Mouse (Mus musculus): ENCODE data around the gene Daam1. TPM values are rescaled to one million over a fixed set of nuclear protein-coding genes. Genes with fewer than 3 reads are reported as not detected.

The Daam1 gene
- polyA plus RNA-seq, 2 experiments, result 10.5 to 13.3 TPM

GRCm38 (mm10) chr12:71936636-71937035 is 105.8 kb downstream of the Daam1 start:
- H3K4me2 ChIP-seq (ENCODE audit: low read depth), result no peak overlapping the region
- WGBS (ENCODE audit: insufficient replicate concordance), result 58% methylated on average over 1 of the region's 1 CpGs
- peak in 2 of 3 experiments; percentile 35 to 46 for DNase-seq (ENCODE audit: low read depth in 3 of 3, low spot score in 3 of 3)
- peaks cover 20% of the 10 kb centered on the region for H3K36me3 ChIP-seq (replicated peaks; ENCODE audit: control insufficient read depth, insufficient read depth, low read depth)
- no peak overlapping the region for H3K9ac ChIP-seq (replicated peaks)
- no peak for ATAC-seq (ENCODE audit: insufficient read depth)
- no peak overlapping the region for H3K4me3 ChIP-seq (ENCODE audit: insufficient read depth in 1 of 2, low read depth in 2 of 2, low read length in 2 of 2)
- peak overlapping the region; percentile 17; the same call in 1 of the 2 replicates for H3K27ac ChIP-seq
- H3K4me1 ChIP-seq (replicated peaks; ENCODE audit: control insufficient read depth in 2 of 2, insufficient read depth in 2 of 2, low read length in 1 of 2), result peaks cover 27 to 33% of the 10 kb centered on the region in 2 experiments
- no peaks in the 10 kb centered on the region for H3K27me3 ChIP-seq (ENCODE audit: control insufficient read depth, insufficient read depth, low read length)
- TF ChIP-seq CTCF (IDR thresholded peaks at IDR 0.05; ENCODE audit: low read depth) (no peak), EP300 (IDR thresholded peaks at IDR 0.05; ENCODE audit: low read depth) (no peak)
- H3K9me3 ChIP-seq (ENCODE audit: control insufficient read depth, low read length), result no peaks in the 10 kb centered on the region

- 91% methylated on average over 5 of the region's 5 CpGs for WGBS (ENCODE audit: insufficient replicate concordance)
- no peak overlapping the region for H3K27ac ChIP-seq
- no peaks in the 10 kb centered on the region for H3K9me3 ChIP-seq (ENCODE audit: control insufficient read depth, low read length)
- ATAC-seq (ENCODE audit: insufficient read depth) (no peak), DNase-seq (ENCODE audit: low read depth in 3 of 3, low spot score in 3 of 3) (no peak)
- H3K4me3 ChIP-seq (ENCODE audit: insufficient read depth in 1 of 2, low read depth in 2 of 2, low read length in 2 of 2), result no peak overlapping the region
- no peak overlapping the region for H3K4me2 ChIP-seq (ENCODE audit: low read depth)
- no peak for TF ChIP-seq CTCF (IDR thresholded peaks at IDR 0.05; ENCODE audit: low read depth)
- H3K27me3 ChIP-seq (ENCODE audit: control insufficient read depth, insufficient read depth, low read length), result no peaks in the 10 kb centered on the region
- H3K36me3 ChIP-seq (replicated peaks; ENCODE audit: control insufficient read depth, insufficient read depth, low read depth), result peaks cover 27% of the 10 kb centered on the region
- no peak overlapping the region for H3K9ac ChIP-seq (replicated peaks)
- peaks cover 9 to 24% of the 10 kb centered on the region in 2 experiments for H3K4me1 ChIP-seq (replicated peaks; ENCODE audit: control insufficient read depth in 2 of 2, insufficient read depth in 2 of 2, low read length in 1 of 2)
Observed at GRCm38 (mm10) chr12:71938513-71938912, 107.6 kb downstream of the Daam1 start.

DNA sequence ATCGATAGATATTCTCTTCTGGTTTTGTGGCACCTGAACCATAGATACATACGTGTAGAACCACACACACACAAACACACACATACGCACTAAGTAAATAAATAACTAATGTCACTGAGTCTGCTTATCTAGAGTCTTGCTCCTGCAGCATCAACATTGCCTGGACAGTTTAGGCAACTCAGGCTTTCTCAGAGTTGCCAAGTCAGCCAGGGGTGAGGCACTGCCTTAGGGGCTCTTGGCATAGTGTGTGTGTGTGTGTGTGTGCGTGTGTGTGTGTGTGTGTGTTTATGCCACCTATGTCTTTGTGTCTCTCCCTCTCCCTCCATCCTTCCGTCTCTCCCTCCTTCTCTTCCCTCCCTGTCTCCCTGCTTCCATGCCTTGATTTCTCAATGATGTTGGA is 110.4 kb downstream of the Daam1 start:
- DNase-seq (ENCODE audit: low read depth in 3 of 3, low spot score in 3 of 3) (no peak), ATAC-seq (ENCODE audit: insufficient read depth) (peak; percentile 32; the same call in 1 of the 2 replicates)
- H3K27me3 ChIP-seq (ENCODE audit: control insufficient read depth, insufficient read depth, low read length), result no peaks in the 10 kb centered on the region
- H3K4me1 ChIP-seq (replicated peaks; ENCODE audit: control insufficient read depth in 2 of 2, insufficient read depth in 2 of 2, low read length in 1 of 2), result peaks cover 0 to 14% of the 10 kb centered on the region in 2 experiments; a peak in 3 of 4 replicates
- H3K36me3 ChIP-seq (replicated peaks; ENCODE audit: control insufficient read depth, insufficient read depth, low read depth), result peaks cover 52% of the 10 kb centered on the region
- no peaks in the 10 kb centered on the region for H3K9me3 ChIP-seq (ENCODE audit: control insufficient read depth, low read length)
- WGBS (ENCODE audit: insufficient replicate concordance), result 81% methylated on average over 5 of the region's 5 CpGs
- no peak overlapping the region for H3K9ac ChIP-seq (replicated peaks)
- no peak overlapping the region for H3K27ac ChIP-seq
- no peak overlapping the region for H3K4me3 ChIP-seq (ENCODE audit: insufficient read depth in 1 of 2, low read depth in 2 of 2, low read length in 2 of 2)
- H3K4me2 ChIP-seq (ENCODE audit: low read depth), result no peak overlapping the region
- TF ChIP-seq CTCF (IDR thresholded peaks at IDR 0.05; ENCODE audit: low read depth) (no peak), EP300 (IDR thresholded peaks at IDR 0.05; ENCODE audit: low read depth) (no peak)

DNA sequence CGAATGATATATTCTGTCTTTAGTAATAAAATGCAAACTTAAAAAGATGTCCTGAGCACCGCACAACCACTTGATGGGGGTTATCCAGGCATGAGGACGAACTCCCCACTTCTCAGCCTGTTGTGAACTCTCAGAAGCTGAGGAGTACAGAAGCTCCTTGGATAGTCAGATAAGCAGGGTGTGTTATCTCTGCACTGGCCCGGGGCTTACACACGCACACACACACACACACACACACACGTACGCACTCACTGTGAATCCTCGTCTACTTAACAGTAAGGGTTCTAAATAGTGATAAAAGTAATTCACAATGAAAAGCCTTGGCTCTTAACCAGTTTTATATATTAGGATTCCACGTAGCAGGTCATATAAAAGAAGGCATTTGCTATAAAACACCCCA is 112.2 kb downstream of the Daam1 start:
- ATAC-seq (ENCODE audit: insufficient read depth) (peak; percentile 61), DNase-seq (ENCODE audit: low read depth in 3 of 3, low spot score in 3 of 3) (no peak)
- Histone ChIP-seq H3K4me2 (ENCODE audit: low read depth) (no peak overlapping the region), H3K36me3 (replicated peaks; ENCODE audit: control insufficient read depth, insufficient read depth, low read depth) (peaks cover 52% of the 10 kb centered on the region), H3K9ac (replicated peaks) (no peak overlapping the region), H3K4me3 (ENCODE audit: insufficient read depth in 1 of 2, low read depth in 2 of 2, low read length in 2 of 2) (no peak overlapping the region), H3K4me1 (replicated peaks; ENCODE audit: control insufficient read depth in 2 of 2, insufficient read depth in 2 of 2, low read length in 1 of 2) (peaks cover 0 to 11% of the 10 kb centered on the region in 2 experiments; a peak in 3 of 4 replicates), H3K9me3 (ENCODE audit: control insufficient read depth, low read length) (no peaks in the 10 kb centered on the region), H3K27ac (no peak overlapping the region), H3K27me3 (ENCODE audit: control insufficient read depth, insufficient read depth, low read length) (no peaks in the 10 kb centered on the region)
- WGBS (ENCODE audit: insufficient replicate concordance), result 40% methylated on average over 9 of the region's 9 CpGs
- TF ChIP-seq EP300 (IDR thresholded peaks at IDR 0.05; ENCODE audit: low read depth), result peak; percentile 46; the same call in 1 of the 2 replicates
- TF ChIP-seq CTCF (IDR thresholded peaks at IDR 0.05; ENCODE audit: low read depth), result no peak

DNA sequence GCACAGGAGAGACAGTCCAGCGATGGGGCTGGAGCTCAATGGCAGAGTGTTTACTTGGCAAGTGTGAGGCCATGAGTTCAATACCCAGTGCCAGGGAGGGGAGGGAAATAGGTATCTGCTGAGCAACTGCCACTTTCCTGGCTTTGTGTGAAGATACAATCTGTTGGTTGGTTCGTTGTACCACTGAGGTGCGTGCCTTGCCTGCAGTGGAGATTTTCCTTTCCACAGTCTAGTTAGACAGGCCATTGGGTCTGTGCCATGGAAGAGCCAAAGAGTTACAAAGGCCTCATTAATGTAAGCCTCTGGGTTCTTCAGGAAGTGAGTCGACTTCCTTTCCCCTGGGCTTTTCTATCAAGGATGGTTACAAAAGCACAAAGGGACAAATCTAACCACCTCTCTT is 112.8 kb downstream of the Daam1 start:
- no peak for DNase-seq (ENCODE audit: low read depth in 3 of 3, low spot score in 3 of 3)
- H3K4me1 ChIP-seq (replicated peaks; ENCODE audit: control insufficient read depth in 2 of 2, insufficient read depth in 2 of 2, low read length in 1 of 2), result peaks cover 0 to 11% of the 10 kb centered on the region in 2 experiments; a peak in 3 of 4 replicates

More for the DNA sequence above, 112.8 kb downstream of the Daam1 start:
- WGBS (ENCODE audit: insufficient replicate concordance), result 68% methylated on average over 4 of the region's 4 CpGs
- H3K9ac ChIP-seq (replicated peaks), result no peak overlapping the region
- H3K36me3 ChIP-seq (replicated peaks; ENCODE audit: control insufficient read depth, insufficient read depth, low read depth), result peaks cover 50% of the 10 kb centered on the region
- no peak for ATAC-seq (ENCODE audit: insufficient read depth)
- H3K27me3 ChIP-seq (ENCODE audit: control insufficient read depth, insufficient read depth, low read length), result no peaks in the 10 kb centered on the region
- H3K4me3 ChIP-seq (ENCODE audit: insufficient read depth in 1 of 2, low read depth in 2 of 2, low read length in 2 of 2), result no peak overlapping the region
- H3K9me3 ChIP-seq (ENCODE audit: control insufficient read depth, low read length), result no peaks in the 10 kb centered on the region
- no peak overlapping the region for H3K4me2 ChIP-seq (ENCODE audit: low read depth)
- TF ChIP-seq EP300 (IDR thresholded peaks at IDR 0.05; ENCODE audit: low read depth), result no peak
- no peak for TF ChIP-seq CTCF (IDR thresholded peaks at IDR 0.05; ENCODE audit: low read depth)
- H3K27ac ChIP-seq, result no peak overlapping the region

Measured in liver, embryonic 14.5 days (tissue).